Mouse (Mus musculus): Measurements from ENCODE around the gene Dio3.

GRCm38 (mm10) chr12:110239358-110239757 is 39.5 kb upstream of the Dio3 start:
- TF ChIP-seq POLR2A (IDR thresholded peaks at IDR 0.05; ENCODE audit: low read depth, low read length) (no peak), CTCF (conservative IDR thresholded peaks at IDR 0.05; ENCODE audit: insufficient read depth, insufficient read length, low read depth, low read length) (no peak)

Data from kidney, adult 2 months (tissue).